ENCODE assay signal across 9 mouse cellular contexts in the genomic region with DNA sequence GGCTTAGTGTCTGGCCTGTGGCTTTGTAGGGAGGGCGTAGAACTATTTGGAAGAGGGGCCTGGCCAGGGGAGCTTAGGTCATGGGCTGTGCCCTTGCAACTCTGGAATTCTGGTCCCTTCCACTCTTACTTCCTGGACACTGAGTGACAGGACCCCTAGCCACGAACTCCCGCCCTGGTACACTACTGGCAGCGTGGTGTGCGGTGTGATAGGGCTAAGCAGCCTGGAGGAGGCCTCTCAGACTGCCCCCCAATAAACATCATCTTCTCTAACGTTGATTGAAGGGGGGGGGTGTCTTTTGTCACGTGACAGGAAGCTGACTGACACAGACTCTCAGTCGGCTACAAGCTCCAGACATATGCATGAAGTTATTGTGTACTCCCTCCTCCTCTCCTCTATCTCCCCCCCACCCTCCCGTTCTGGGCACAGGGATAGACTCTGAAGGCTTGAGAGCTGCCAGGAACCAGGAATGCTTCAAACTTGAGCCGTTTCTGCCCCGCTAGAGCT. TPM values are rescaled to one million over a fixed set of nuclear protein-coding genes. Genes with fewer than 3 reads are reported as not detected.
DNase-seq lines count a peak whose midpoint lies in the region; ATAC-seq and TF ChIP-seq lines count a peak whose summit lies in the region.
"Had no signal": no experiment of that assay in that cellular context is flagged by ENCODE, and none has a peak within 500 bp of the region (broad histone marks: within the 10 kb centered on the region; RNA-seq: fewer than 3 reads in every experiment).

No protein-coding gene starts in this region.

- H3K4me2 ChIP-seq in lung, embryonic 15.5 days: peak overlapping the region; percentile 29

- peaks cover 6% of the 10 kb centered on the region; the same call in 1 of the 2 replicates for H3K27me3 ChIP-seq in E14TG2a.4 (ENCODE audit: insufficient read depth, low read length)
- no peaks in the 10 kb centered on the region for H3K27me3 ChIP-seq in lung, embryonic 15.5 days
- no peaks in the 10 kb centered on the region for H3K27me3 ChIP-seq in forebrain, embryonic 10.5 days (ENCODE audit: poor library complexity, severe bottlenecking)

- H3K36me3 ChIP-seq in E14TG2a.4 (ENCODE audit: insufficient read depth, low read length): no peaks in the 10 kb centered on the region
- no peaks in the 10 kb centered on the region for H3K36me3 ChIP-seq in lung, embryonic 15.5 days
- H3K36me3 ChIP-seq in forebrain, embryonic 10.5 days (replicated peaks): peaks cover 13% of the 10 kb centered on the region; the same call in 1 of the 2 replicates

- H3K27ac ChIP-seq in lung, embryonic 15.5 days: peak overlapping the region; percentile 70
- no peak overlapping the region for H3K27ac ChIP-seq in forebrain, embryonic 10.5 days

- 39% methylated on average over 11 of the region's 11 CpGs for WGBS in lung, embryonic 15.5 days
- WGBS in forebrain, embryonic 10.5 days: 68% methylated on average over 11 of the region's 11 CpGs

- TF ChIP-seq CTCF in E14TG2a.4 (conservative IDR thresholded peaks at IDR 0.05; ENCODE audit: low read length): no peak

- peak; percentile 75 for ATAC-seq in lung, embryonic 15.5 days (ENCODE audit: borderline replicate concordance, extremely low read depth, low FRiP score, low TSS enrichment)

- peak; percentile 31 for DNase-seq in 416B (ENCODE audit: low read depth)
- DNase-seq in heart, postnatal 10 days: peak; percentile 19 to 44
- peak; percentile 57 for DNase-seq in thymus, postnatal 4 days
- DNase-seq in frontal cortex, adult 2 months (ENCODE audit: extremely low spot score in 1 of 2, low spot score in 1 of 2): no peak
- no peak for DNase-seq in forebrain, embryonic 10.5 days (ENCODE audit: extremely low spot score, low spot score)
- DNase-seq in gastrocnemius, postnatal 36 days: no peak

- peaks cover 45% of the 10 kb centered on the region for H3K4me1 ChIP-seq in E14TG2a.4 (replicated peaks; ENCODE audit: low read depth, low read length)
- peaks cover 16% of the 10 kb centered on the region for H3K4me1 ChIP-seq in lung, embryonic 15.5 days
- peaks cover 14% of the 10 kb centered on the region for H3K4me1 ChIP-seq in forebrain, embryonic 10.5 days

- no peak overlapping the region for H3K9ac ChIP-seq in lung, embryonic 15.5 days

- H3K9me3 ChIP-seq in E14TG2a.4 (ENCODE audit: low read length): peaks cover 7% of the 10 kb centered on the region
- no peaks in the 10 kb centered on the region for H3K9me3 ChIP-seq in lung, embryonic 15.5 days
- peaks cover 14% of the 10 kb centered on the region; the same call in 1 of the 2 replicates for H3K9me3 ChIP-seq in forebrain, embryonic 10.5 days

- intact Hi-C loops in heart, postnatal 10 days (cut with DNase I): no loop called here
- intact Hi-C loops in gastrocnemius, postnatal 36 days (cut with DNase I): no loop called here

- H3K4me3 ChIP-seq in E14TG2a.4 (replicated peaks; ENCODE audit: low read length): peak overlapping the region; percentile 57; the same call in 1 of the 2 replicates
- no peak overlapping the region for H3K4me3 ChIP-seq in lung, embryonic 15.5 days
- no peak overlapping the region for H3K4me3 ChIP-seq in forebrain, embryonic 10.5 days
- H3K4me3 ChIP-seq: myocyte had no signal

RNA-seq across cellular contexts. Expression of a gene that starts 21.4 kb away (rescaled TPM):
- total RNA-seq in heart, postnatal 10 days (2021): 10 to 100 TPM; 30.7 to 38.1 TPM
- polyA plus RNA-seq in lung, embryonic 15.5 days (2015; fragmentation: Nextera tagmentation; extraction: Ambion mirVana): 74.2 and 81.9 TPM in 2 replicates
- polyA plus RNA-seq in frontal cortex, adult 2 months (2012; rRNA removed): 50.2 and 51.9 TPM in 2 replicates
- polyA plus RNA-seq in forebrain, embryonic 10.5 days (2016; fragmentation: Nextera tagmentation; extraction: Ambion mirVana): 48.6 and 50.0 TPM in 2 replicates
- 10 to 100 TPM; 18.6 to 20.6 TPM for total RNA-seq in gastrocnemius, postnatal 36 days (2021)

RNA-seq across cellular contexts. Expression of a gene that starts 44.1 kb away (rescaled TPM):
- total RNA-seq in heart, postnatal 10 days (2021): 10 to 100 TPM; 67.5 to 71.5 TPM
- 128 and 130 TPM in 2 replicates for polyA plus RNA-seq in lung, embryonic 15.5 days (2015; fragmentation: Nextera tagmentation; extraction: Ambion mirVana)
- 19.9 and 24.8 TPM in 2 replicates for polyA plus RNA-seq in frontal cortex, adult 2 months (2012; rRNA removed)
- 85.6 and 87.5 TPM in 2 replicates for polyA plus RNA-seq in forebrain, embryonic 10.5 days (2016; fragmentation: Nextera tagmentation; extraction: Ambion mirVana)
- total RNA-seq in gastrocnemius, postnatal 36 days (2021): 10 to 100 TPM; 21.8 to 23.6 TPM

Comparison
In these comparisons a context has a peak if more than half of its experiments do, and no peak if none do; other contexts are left out.
1. DNase-seq: peak in 416B (single experiment), heart, postnatal 10 days (2 of 2) and thymus, postnatal 4 days (single experiment); none in frontal cortex, adult 2 months (0 of 2), forebrain, embryonic 10.5 days (single experiment) and gastrocnemius, postnatal 36 days (0 of 2).